ENCODE assay signal across 9 mouse cellular contexts in the genomic region with DNA sequence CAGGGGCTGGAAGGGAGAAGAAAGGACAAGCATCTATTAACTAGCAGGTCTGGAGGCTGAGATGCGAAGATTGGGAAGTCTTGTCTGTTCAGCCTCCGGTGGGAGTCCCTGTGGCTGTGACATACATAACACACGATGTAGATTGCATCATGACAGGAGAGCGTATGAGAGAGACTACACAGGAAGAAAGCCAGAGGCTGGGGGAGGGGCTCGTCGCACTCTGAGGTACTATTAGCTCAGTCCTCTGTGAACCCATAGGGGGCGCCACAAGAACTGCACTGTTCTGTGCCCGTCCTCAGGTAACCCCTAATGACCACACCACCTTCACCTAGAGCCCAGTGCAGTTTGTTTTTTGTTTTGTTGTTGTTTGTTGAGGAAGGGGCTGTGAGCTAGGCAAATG.
DNase-seq lines count a peak whose midpoint lies in the region; ATAC-seq and TF ChIP-seq lines count a peak whose summit lies in the region.
"Had no signal": no experiment of that assay in that cellular context is flagged by ENCODE, and none has a peak within 500 bp of the region (broad histone marks: within the 10 kb centered on the region; RNA-seq: fewer than 3 reads in every experiment).

No protein-coding gene starts in this region.

- no peaks in the 10 kb centered on the region for H3K9me3 ChIP-seq in stomach, postnatal 0 days (ENCODE audit: control insufficient read depth, low read length)
- H3K9me3 ChIP-seq: embryonic facial prominence, embryonic 13.5 days had no signal

- H3K9ac ChIP-seq in stomach, postnatal 0 days (ENCODE audit: low read length) = no peak overlapping the region
- H3K9ac ChIP-seq: embryonic facial prominence, embryonic 13.5 days had no signal

- intact Hi-C loops in heart, postnatal 10 days (cut with DNase I) = loop anchor here (2.0 kb wide), 1 partner anchor 98 kb away; no protein-coding TSS in a partner anchor

- peak; percentile 22; the same call in 1 of the 2 replicates for TF ChIP-seq CTCF in stomach, postnatal 0 days (IDR thresholded peaks at IDR 0.05; ENCODE audit: low read depth)

- peak; percentile 12 for DNase-seq in kidney, postnatal 10 days
- DNase-seq in kidney, adult 8-10 months = no peak
- DNase-seq in ZHBTc4 (ENCODE audit: low read depth, low spot score) = peak; percentile 61
- peak; percentile 50 to 66 for DNase-seq in heart, postnatal 10 days
- no peak for DNase-seq in stomach, postnatal 0 days (ENCODE audit: low spot score)
- DNase-seq in layer of hippocampus, adult 9-11 months = no peak
- no peak for DNase-seq in right cerebral cortex, adult 18-20 months

- no peaks in the 10 kb centered on the region for H3K27me3 ChIP-seq in stomach, postnatal 0 days (ENCODE audit: control insufficient read depth, insufficient read depth, low read length)
- H3K27me3 ChIP-seq: embryonic facial prominence, embryonic 13.5 days; Patski had no signal

- H3K4me3 ChIP-seq in stomach, postnatal 0 days (ENCODE audit: low read depth, low read length) = no peak overlapping the region
- H3K4me3 ChIP-seq: embryonic facial prominence, embryonic 13.5 days had no signal

- 0 out of 2 replicates have a peak, but pooled peaks have one; percentile 15 for ATAC-seq in stomach, postnatal 0 days (ENCODE audit: low FRiP score, low TSS enrichment)
- ATAC-seq: Patski had no signal

- H3K4me2 ChIP-seq in stomach, postnatal 0 days (replicated peaks; ENCODE audit: low read depth) = no peak overlapping the region
- H3K4me2 ChIP-seq: embryonic facial prominence, embryonic 13.5 days had no signal

- H3K36me3 ChIP-seq in stomach, postnatal 0 days (ENCODE audit: control insufficient read depth, insufficient read depth, low read length) = no peaks in the 10 kb centered on the region
- H3K36me3 ChIP-seq: embryonic facial prominence, embryonic 13.5 days had no signal

- no peak overlapping the region for H3K27ac ChIP-seq in stomach, postnatal 0 days (replicated peaks)
- H3K27ac ChIP-seq: embryonic facial prominence, embryonic 13.5 days had no signal

- TF ChIP-seq EP300 in stomach, postnatal 0 days (optimal IDR thresholded peaks at IDR 0.05) = no peak

- H3K4me1 ChIP-seq in stomach, postnatal 0 days (replicated peaks; ENCODE audit: control insufficient read depth, insufficient read depth) = no peaks in the 10 kb centered on the region

- 68% methylated on average over 8 of the region's 8 CpGs for WGBS in stomach, postnatal 0 days

Comparison
In these comparisons a context has a peak if more than half of its experiments do, and no peak if none do; other contexts are left out.
1. DNase-seq: peak in kidney, postnatal 10 days (single experiment), ZHBTc4 (single experiment) and heart, postnatal 10 days (2 of 2); none in kidney, adult 8-10 months (0 of 2), stomach, postnatal 0 days (single experiment), layer of hippocampus, adult 9-11 months (single experiment) and right cerebral cortex, adult 18-20 months (single experiment).